Comparison of ENCODE assay signal across 9 mouse cellular contexts in the genomic region with DNA sequence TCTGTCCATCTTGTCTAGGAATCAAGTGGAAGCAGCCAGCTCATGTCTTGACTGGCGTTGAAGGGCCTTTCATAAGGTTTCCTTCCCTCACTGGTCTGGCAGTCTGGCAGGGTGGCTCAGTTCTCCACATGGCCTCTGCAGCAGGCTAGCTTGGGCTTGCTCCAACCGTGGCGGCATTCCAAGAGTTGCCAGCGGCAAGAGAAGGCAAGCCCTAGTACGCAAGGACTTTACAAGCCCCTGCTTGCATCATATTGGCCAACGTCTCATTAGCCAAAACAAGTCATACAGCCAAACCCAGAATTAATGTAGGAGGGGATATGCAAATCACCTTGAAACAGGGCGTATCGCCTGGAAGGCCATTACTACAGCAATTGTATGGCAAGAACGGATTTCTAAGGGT.
DNase-seq lines count a peak whose midpoint lies in the region; ATAC-seq lines count a peak whose summit lies in the region.
"Had no signal": no experiment of that assay in that cellular context is flagged by ENCODE, and none has a peak within 500 bp of the region (broad histone marks: within the 10 kb centered on the region; RNA-seq: fewer than 3 reads in every experiment).

No protein-coding gene starts in this region.

- no peak overlapping the region for H3K27ac ChIP-seq in heart, embryonic 10.5 days
- no peak overlapping the region for H3K27ac ChIP-seq in liver, embryonic 11.5 days (ENCODE audit: low read depth, low read length)

- H3K9me3 ChIP-seq in heart, embryonic 10.5 days: no peaks in the 10 kb centered on the region
- H3K9me3 ChIP-seq in liver, embryonic 11.5 days (ENCODE audit: control insufficient read depth, low read length): no peaks in the 10 kb centered on the region

- no peak overlapping the region for H3K9ac ChIP-seq in liver, embryonic 11.5 days (ENCODE audit: low read depth, low read length)

- no peaks in the 10 kb centered on the region for H3K27me3 ChIP-seq in heart, embryonic 10.5 days (ENCODE audit: insufficient read depth, poor library complexity, severe bottlenecking)
- no peaks in the 10 kb centered on the region for H3K27me3 ChIP-seq in liver, embryonic 11.5 days (replicated peaks; ENCODE audit: control insufficient read depth, insufficient read depth, low read length)

- no peak overlapping the region for H3K4me3 ChIP-seq in heart, embryonic 10.5 days
- no peak overlapping the region for H3K4me3 ChIP-seq in liver, embryonic 11.5 days (ENCODE audit: low read depth, low read length)
- H3K4me3 ChIP-seq: myocyte had no signal

- peaks cover 38% of the 10 kb centered on the region for H3K4me1 ChIP-seq in heart, embryonic 10.5 days
- H3K4me1 ChIP-seq in liver, embryonic 11.5 days (replicated peaks; ENCODE audit: control insufficient read depth, insufficient read depth, low read length): peaks cover 34% of the 10 kb centered on the region

- no peak for ATAC-seq in erythroblast, adult 5-6 weeks (replicated peaks; ENCODE audit: low FRiP score, poor library complexity, severe bottlenecking)
- no peak for ATAC-seq in liver, embryonic 11.5 days (replicated peaks; ENCODE audit: low FRiP score)

- DNase-seq in heart, adult 11 months: peak; percentile 94
- DNase-seq in heart, embryonic 10.5 days (ENCODE audit: low spot score): no peak
- peak; percentile 78 to 83 for DNase-seq in right cerebral cortex, postnatal 10 days (ENCODE audit: low spot score in 2 of 2)
- no peak for DNase-seq in right cerebral cortex, postnatal 25 days
- peak; percentile 74 for DNase-seq in gastrocnemius, postnatal 10 days
- peak; percentile 54 for DNase-seq in right cerebral cortex, postnatal 14 days
- DNase-seq in liver, embryonic 11.5 days (ENCODE audit: low spot score): no peak

- 87% methylated on average over 9 of the region's 9 CpGs for WGBS in heart, embryonic 10.5 days
- 89% methylated on average over 9 of the region's 9 CpGs for WGBS in liver, embryonic 11.5 days

- no peak overlapping the region for H3K4me2 ChIP-seq in liver, embryonic 11.5 days

- H3K36me3 ChIP-seq in heart, embryonic 10.5 days: no peaks in the 10 kb centered on the region
- no peaks in the 10 kb centered on the region for H3K36me3 ChIP-seq in liver, embryonic 11.5 days (ENCODE audit: control insufficient read depth, insufficient read depth, low read length)

Comparison
In these comparisons a context has a peak if more than half of its experiments do, and no peak if none do; other contexts are left out.
1. DNase-seq: peak in heart, adult 11 months (single experiment), right cerebral cortex, postnatal 10 days (2 of 2), gastrocnemius, postnatal 10 days (single experiment) and right cerebral cortex, postnatal 14 days (single experiment); none in heart, embryonic 10.5 days (single experiment), right cerebral cortex, postnatal 25 days (single experiment) and liver, embryonic 11.5 days (single experiment).